Mouse (Mus musculus): Measurements from ENCODE around the gene Pigs. TPM values are rescaled to one million over a fixed set of nuclear protein-coding genes. Genes with fewer than 3 reads are reported as not detected.
A peak's percentile ranks its signal among the peaks of the same experiment; 100 is the strongest.

The Pigs gene
- total RNA-seq, 2 experiments from 2014 or later = 23.5 to 23.9 TPM

- DNase-seq = no peak
- intact Hi-C loops (cut with DNase I) = no loop called here
Measured at GRCm38 (mm10) chr11:78332676-78333075, 4.5 kb downstream of the Pigs start.

- DNase-seq = no peak
- intact Hi-C loops (cut with DNase I) = no loop called here
Measured at GRCm38 (mm10) chr11:78333992-78334391, 5.8 kb downstream of the Pigs start.

DNA sequence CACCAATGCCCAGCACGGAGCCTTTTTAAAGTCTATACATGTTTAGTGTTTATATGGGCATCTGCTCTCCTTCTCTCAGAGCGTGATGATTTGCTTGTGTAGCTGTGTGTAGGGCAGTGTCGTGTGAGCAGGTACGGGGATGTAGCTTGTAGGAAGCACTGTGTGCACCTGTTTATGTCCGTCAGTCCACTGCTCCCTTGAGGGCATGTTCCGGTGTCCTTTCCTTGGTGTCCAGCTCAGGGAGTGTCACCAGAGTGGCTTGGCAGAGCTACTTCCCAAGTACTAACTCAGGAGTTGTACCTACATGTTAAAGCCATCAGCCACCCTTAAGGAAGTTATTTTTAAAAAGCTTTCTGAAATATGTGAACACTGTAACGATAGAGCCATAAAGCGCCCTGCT, 8.8 kb downstream of the Pigs start:
- no peak for DNase-seq
- intact Hi-C loops (cut with DNase I) = no loop called here

DNA sequence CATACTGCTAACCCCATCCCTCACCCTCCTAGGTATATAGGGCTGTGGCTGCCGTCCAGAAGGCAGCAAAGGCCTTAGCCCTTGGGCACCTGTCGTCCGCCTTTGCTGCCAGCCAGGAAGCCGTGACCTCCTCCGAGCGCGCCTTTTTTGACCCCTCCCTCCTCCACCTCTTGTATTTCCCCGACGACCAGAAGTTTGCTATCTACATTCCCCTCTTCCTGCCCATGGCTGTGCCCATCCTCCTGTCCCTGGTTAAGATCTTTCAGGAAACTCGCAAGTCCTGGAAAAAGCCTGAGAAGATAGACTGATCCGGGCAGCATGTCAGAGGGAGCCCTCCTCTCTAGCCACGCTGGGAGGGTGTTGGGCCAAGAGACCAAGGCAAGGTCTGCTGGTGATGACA, 13.5 kb downstream of the Pigs start:
- intact Hi-C loops (cut with DNase I) = no loop called here
- no peak for DNase-seq

DNA sequence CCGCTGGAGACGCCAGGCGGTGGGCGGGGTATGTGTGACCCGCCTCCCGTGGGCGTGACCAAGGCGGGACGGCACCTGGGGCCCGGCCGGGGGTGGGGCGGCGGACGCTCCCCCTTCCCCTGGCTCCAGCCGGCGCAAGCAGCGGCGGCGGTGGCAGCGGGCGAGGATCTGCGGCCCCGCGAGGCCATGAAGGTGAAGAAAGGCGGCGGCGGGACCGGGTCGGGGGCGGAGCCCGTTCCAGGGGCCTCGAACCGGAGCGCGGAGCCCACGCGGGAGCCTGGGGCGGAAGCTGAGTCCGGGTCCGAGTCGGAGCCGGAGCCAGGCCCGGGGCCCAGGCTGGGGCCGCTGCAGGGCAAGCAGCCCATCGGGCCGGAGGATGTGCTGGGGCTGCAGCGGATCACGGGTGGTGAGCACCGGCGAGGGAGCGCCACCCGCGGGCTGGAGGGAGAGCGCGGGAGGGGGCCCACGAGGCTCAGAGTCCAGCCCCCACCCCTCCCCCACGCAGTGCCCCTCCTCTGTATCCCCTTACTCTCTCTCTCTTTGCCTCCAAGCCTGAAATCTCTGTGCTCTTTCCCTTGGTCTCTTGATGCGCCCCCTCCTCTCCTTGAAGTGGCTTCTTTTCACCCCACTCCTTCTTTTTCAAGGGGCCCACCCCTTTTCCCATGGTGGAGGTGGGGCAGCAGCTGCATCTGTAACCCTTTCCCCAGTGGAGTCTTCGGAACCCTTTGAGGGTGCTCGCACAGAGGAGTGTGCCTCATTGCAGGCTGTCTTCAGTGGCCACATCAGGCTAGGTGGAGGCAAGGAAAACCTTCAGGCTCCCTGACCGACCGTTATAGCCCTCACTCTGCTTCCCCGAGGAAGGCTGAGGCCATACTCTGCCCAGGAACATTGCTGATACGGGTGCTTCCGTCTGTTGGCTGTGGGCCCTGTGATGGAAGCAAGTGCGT, 15.4 kb downstream of the Pigs start, which contains the start of gene Unc119:
Gene Unc119 (plus strand): TSS at position 102 of the 947 bp plus-strand sequence.
- DNase-seq = peak; percentile 81 to 83
- intact Hi-C loops (cut with DNase I) = no loop called here

DNA sequence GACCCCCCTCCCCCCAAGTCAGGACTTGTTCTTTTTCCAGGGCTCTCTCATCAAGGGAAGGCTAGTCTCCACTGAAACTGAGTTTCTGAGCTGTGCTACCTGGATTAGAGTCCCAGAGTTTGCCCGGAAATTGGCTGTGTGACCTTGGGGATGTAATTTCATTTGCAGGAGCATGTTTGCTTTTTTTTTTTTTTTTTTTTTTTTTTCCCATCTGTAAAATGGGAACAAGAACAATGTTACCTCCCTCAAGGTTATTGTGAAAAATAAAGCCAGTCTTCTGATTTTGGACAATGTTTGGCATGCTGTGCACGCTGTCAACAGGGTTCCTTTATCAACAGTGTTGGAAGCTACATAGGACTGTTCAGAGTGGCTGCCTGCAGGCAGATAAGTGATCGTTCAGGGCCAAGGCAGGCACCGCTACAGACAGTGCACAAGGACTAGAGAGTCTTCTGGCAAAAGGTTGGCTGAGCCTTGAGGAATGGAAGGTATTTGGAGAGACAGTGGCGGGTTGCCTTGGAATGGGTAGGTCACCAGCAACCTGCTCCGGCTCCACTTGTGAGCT, 16.2 kb downstream of the Pigs start:
- DNase-seq = no peak
- intact Hi-C loops (cut with DNase I) = no loop called here

GRCm38 (mm10) chr11:78344890-78345715, 16.9 kb downstream of the Pigs start:
- peak; percentile 78 to 79 for DNase-seq
- intact Hi-C loops (cut with DNase I) = loop anchor here (5.0 kb wide), 1 partner anchor 83 kb away; the partner anchor contains the start of gene 2610507B11Rik

GRCm38 (mm10) chr11:78345801-78346200, 17.6 kb downstream of the Pigs start:
- no peak for DNase-seq
- intact Hi-C loops (cut with DNase I) = loop anchor here (5.0 kb wide), 1 partner anchor 84 kb away; the partner anchor contains the start of gene 2610507B11Rik

DNA sequence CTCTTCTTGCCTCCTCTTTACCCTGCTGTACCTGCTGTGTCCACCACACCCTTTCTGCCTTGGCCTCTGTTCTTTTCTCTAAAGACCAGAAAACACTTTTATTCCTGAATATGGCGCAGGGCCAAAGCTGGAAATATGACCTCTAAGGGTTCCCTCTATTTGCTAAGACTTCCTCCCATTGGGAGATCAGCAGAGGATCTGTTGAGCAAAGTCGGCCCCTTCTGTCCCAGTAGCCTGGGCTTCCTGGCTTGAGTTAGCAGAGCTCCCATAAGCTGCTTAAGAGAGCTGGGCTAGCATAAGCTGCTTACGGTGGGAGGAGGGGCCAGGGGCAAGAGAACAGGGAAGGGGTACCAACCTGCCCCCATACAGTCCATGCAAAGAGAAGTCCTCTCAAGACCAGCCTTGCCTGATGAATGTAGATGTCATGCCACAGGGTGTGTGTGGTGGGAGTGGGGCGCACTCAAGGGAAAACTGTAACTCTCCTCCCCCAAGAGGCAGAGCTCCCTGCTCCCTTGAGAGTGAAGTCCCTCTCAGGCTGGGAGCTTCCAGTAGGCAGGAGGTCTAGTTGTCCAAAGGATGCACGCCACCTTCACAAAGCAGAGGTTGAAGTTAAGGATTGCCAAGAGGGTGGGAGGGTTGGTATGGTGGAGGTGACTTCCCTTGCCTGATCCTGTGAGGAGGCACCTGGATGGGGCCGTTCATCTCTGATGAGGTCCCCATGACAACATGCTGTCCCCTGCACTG, 18.3 kb downstream of the Pigs start:
- intact Hi-C loops (cut with DNase I) = loop anchor here (5.0 kb wide), 1 partner anchor 84 kb away; the partner anchor contains the start of gene 2610507B11Rik
- peak in 1 of 2 experiments; percentile 17 for DNase-seq

DNA sequence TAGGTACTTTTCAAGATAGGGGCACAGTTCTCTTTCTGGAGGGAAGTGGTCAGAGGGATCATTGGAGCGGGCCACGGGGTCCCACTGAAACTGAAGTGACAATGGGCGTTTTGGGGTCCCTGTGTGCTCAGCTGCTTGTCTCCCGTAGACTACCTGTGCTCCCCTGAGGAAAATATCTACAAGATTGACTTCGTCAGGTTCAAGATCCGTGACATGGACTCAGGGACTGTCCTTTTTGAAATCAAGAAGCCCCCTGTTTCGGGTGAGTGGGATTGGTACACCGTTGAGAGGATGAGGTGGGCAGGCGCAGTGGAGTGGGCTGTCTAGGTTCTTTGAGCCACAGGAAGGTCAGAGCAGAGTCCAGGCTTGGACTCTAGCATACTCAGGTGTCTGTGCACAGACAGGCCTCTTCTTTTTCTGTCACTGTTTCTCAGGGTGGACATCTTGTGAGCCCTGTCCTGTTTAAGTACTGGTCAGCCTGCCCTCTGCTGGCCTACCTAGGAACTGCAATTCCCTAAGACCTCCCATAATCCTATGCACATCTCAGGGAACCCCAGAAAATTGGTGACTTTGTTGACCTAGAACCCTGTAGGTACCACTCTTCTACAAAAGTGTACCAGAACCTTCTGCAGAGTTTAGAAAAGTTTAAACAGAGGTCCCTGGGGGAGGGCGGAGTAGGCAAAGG, 19.0 kb downstream of the Pigs start:
- DNase-seq = peak; percentile 66 to 84
- intact Hi-C loops (cut with DNase I) = loop anchor here (5.0 kb wide), 1 partner anchor 85 kb away; the partner anchor contains the start of gene 2610507B11Rik

DNA sequence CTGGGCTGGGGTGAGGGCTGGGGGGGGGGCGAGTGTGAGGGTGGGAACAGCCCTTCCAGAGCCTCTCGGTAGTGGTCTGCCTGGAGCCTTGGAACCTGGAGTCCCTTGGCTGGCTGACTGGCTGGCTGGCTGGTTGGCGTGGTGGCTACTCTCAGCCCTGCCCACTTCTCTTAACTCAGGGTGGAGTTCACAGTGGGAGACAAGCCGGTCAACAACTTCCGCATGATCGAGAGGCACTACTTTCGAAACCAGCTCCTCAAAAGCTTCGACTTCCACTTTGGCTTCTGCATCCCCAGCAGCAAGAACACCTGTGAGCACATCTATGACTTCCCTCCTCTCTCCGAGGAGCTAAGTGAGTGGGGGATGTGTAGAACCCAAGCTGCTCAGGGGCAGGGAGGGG, 19.7 kb downstream of the Pigs start:
- intact Hi-C loops (cut with DNase I) = loop anchor here (5.0 kb wide), 1 partner anchor 86 kb away; the partner anchor contains the start of gene 2610507B11Rik
- DNase-seq = no peak

GRCm38 (mm10) chr11:78348474-78348873, 20.3 kb downstream of the Pigs start:
- intact Hi-C loops (cut with DNase I) = loop anchor here (5.0 kb wide), 1 partner anchor 86 kb away; the partner anchor contains the start of gene 2610507B11Rik
- no peak for DNase-seq

DNA sequence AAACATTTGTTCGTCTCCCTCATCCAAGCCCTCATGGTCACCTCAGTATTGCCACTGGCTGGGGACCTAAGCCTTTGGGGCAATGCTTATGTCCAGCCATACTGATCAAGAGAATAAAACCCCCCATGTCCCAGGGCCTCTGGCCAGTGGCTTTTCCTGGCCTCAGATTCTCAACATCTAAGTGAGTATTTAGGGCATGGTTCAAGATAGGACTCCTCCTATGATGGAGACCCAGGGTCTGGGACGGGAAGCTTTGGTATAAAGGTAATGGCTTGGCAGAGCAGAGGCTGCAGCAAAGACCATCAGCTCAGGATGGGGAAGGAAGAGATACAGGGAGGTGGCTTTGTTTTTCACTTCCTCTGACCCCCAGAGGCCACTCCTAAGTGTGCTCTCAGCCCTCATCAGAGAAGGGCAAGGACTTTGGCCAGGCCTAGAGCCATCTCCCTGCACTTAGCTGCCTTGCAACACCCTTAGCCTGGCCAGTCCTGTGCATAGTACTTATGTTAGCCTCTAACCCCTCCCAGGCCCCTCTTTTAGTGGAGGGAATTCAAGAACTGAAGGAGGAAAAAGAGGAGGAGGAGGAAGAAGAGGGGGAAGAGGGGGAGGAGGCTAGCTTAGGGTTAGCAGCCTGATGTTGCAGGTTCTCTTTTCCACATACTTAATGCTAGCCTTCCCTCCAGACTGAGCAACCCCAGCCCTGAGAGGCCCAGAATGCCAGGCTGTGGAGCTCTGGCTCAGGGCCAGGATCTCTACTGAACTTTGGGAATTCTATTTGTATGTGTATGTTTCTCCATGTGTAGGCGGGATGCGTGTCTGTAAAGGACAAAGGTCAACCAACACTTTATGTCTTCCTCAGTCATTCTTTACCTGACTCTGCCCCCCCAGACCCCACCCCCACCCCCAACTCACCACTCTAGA, 21.5 kb downstream of the Pigs start:
- intact Hi-C loops (cut with DNase I) = loop anchor here (5.0 kb wide), 1 partner anchor 87 kb away; the partner anchor contains the start of gene 2610507B11Rik
- DNase-seq = no peak

DNA sequence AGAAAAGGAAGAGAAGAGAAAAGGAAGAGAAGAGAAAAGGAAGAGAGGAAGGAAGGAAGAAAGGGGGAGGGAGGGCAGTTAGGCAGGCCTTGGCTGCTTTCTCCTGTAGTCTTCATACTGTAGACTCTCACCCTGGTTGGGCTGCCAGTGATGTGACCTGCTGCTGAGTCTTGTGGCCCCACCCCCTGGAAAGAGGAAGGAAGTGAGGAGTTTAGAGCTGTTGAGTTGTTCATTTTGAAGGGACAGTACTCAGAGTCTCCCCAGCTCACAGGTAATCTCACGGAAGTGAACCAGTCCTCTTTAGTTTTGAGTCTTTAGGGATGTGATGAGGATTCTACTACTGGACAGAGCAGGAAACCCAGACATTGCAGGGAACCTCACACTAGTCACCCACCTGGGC, 24.9 kb downstream of the Pigs start:
- intact Hi-C loops (cut with DNase I) = no loop called here

DNA sequence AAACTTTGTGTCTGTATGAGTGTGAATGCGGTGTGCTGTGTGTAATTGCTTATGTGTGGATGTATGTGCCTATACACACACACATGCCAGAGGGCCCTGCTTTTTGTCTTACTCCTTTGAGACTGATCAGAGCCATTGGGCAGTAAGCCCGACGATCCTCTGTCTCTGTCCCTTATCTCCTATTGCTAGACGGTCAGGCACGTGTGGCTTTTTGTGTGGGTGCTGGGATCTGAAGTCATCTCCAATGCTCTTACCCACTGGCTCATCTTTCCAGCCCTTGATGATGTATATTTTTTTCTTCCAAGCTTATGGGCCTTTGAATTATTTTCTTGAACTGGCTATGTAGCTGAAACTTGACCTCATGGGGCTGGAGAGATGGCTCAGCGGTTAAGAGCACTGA, 26.7 kb downstream of the Pigs start:
- intact Hi-C loops (cut with DNase I) = loop anchor here (1.0 kb wide), 1 partner anchor 44 kb away; no protein-coding TSS in a partner anchor
- DNase-seq = no peak

More for the DNA sequence above, 24.9 kb downstream of the Pigs start:
- no peak for DNase-seq

DNA sequence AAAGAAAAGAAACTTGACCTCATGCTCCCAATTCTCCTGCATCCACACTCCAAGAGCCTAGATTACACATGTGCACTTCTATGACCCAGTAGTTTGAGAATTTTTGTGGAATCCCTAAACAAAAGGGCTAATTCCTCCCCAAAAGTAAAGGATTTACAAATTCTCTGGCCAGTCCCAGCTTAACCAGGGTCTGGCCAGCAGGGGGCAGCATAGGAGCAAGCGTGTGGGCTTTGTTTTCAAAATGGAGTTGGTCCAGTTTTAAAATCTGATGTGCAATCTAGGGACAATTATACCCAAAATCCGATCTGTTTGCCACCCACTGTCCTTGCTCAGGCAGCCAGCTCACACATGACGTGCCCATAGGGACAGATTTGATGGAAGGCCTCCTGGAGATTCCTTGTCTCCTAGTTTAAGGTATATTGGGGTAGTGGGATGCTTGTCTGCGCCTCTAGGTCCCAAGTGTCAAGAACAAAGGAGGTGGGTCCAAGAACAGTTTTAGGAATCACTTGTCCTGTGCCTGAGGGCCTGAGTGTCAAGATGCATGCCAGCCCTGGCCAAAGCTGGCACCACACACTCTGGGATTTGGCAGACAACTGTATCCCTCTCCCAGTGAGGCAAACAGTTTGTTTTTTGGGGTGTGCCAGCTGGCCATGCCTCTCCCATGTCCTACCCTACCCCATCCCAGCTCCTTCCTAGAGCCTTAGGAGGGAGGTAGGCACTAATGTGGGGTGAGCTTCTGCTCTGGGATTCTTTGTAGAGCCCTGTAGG, 27.4 kb downstream of the Pigs start:
- DNase-seq = peak; percentile 70 to 77
- intact Hi-C loops (cut with DNase I) = loop anchor here (1.0 kb wide), 1 partner anchor 44 kb away; no protein-coding TSS in a partner anchor
